Mouse (Mus musculus): ENCODE results near the gene Fam167b. TPM values are rescaled to one million over a fixed set of nuclear protein-coding genes. Genes with fewer than 3 reads are reported as not detected.

The Fam167b gene
- polyA plus RNA-seq, 1 experiment: 27.2 TPM

- WGBS: 67% methylated on average over 13 of the region's 13 CpGs
- TF ChIP-seq POLR2A (IDR thresholded peaks at IDR 0.05; ENCODE audit: low read depth, low read length) (no peak), CTCF (conservative IDR thresholded peaks at IDR 0.05; ENCODE audit: insufficient read depth, insufficient read length, low read depth, low read length) (no peak)
- no peaks in the 10 kb centered on the region for H3K27me3 ChIP-seq (replicated peaks; ENCODE audit: control insufficient read depth, insufficient read depth, low read length)
- H3K36me3 ChIP-seq (ENCODE audit: control insufficient read depth, insufficient read depth, low read length): no peaks in the 10 kb centered on the region
- H3K4me1 ChIP-seq (ENCODE audit: control insufficient read depth, insufficient read depth, low read length): no peaks in the 10 kb centered on the region
- peak; percentile 68 for DNase-seq
- H3K4me3 ChIP-seq (ENCODE audit: insufficient read depth, low read depth, low read length): no peak overlapping the region
- H3K27ac ChIP-seq (ENCODE audit: insufficient read depth, low read depth, low read length): peak overlapping the region; percentile 79
Measured at GRCm38 (mm10) chr4:129572236-129573092, 5.9 kb downstream of the Fam167b start.

GRCm38 (mm10) chr4:129571551-129572084 lies 6.7 kb downstream of the Fam167b start:
- H3K4me3 ChIP-seq (ENCODE audit: insufficient read depth, low read depth, low read length): no peak overlapping the region
- H3K27ac ChIP-seq (ENCODE audit: insufficient read depth, low read depth, low read length): peak overlapping the region; percentile 79
- no peaks in the 10 kb centered on the region for H3K36me3 ChIP-seq (ENCODE audit: control insufficient read depth, insufficient read depth, low read length)
- TF ChIP-seq CTCF (conservative IDR thresholded peaks at IDR 0.05; ENCODE audit: insufficient read depth, insufficient read length, low read depth, low read length) (no peak), POLR2A (IDR thresholded peaks at IDR 0.05; ENCODE audit: low read depth, low read length) (no peak)
- WGBS: 85% methylated on average over 8 of the region's 8 CpGs
- H3K4me1 ChIP-seq (ENCODE audit: control insufficient read depth, insufficient read depth, low read length): no peaks in the 10 kb centered on the region
- H3K27me3 ChIP-seq (replicated peaks; ENCODE audit: control insufficient read depth, insufficient read depth, low read length): no peaks in the 10 kb centered on the region
- DNase-seq: no peak

- DNase-seq: no peak
- H3K36me3 ChIP-seq (ENCODE audit: control insufficient read depth, insufficient read depth, low read length): no peaks in the 10 kb centered on the region
- TF ChIP-seq POLR2A (IDR thresholded peaks at IDR 0.05; ENCODE audit: low read depth, low read length) (no peak), CTCF (conservative IDR thresholded peaks at IDR 0.05; ENCODE audit: insufficient read depth, insufficient read length, low read depth, low read length) (no peak)
- H3K4me3 ChIP-seq (ENCODE audit: insufficient read depth, low read depth, low read length): no peak overlapping the region
- WGBS: 88% methylated on average over 6 of the region's 6 CpGs
- no peaks in the 10 kb centered on the region for H3K4me1 ChIP-seq (ENCODE audit: control insufficient read depth, insufficient read depth, low read length)
- H3K27ac ChIP-seq (ENCODE audit: insufficient read depth, low read depth, low read length): no peak overlapping the region
- H3K27me3 ChIP-seq (replicated peaks; ENCODE audit: control insufficient read depth, insufficient read depth, low read length): no peaks in the 10 kb centered on the region
Measured at GRCm38 (mm10) chr4:129570028-129570427, 8.3 kb downstream of the Fam167b start.

GRCm38 (mm10) chr4:129568366-129568765 lies 10.0 kb downstream of the Fam167b start:
- Histone ChIP-seq H3K27ac (ENCODE audit: insufficient read depth, low read depth, low read length) (no peak overlapping the region), H3K4me1 (ENCODE audit: control insufficient read depth, insufficient read depth, low read length) (no peaks in the 10 kb centered on the region), H3K36me3 (ENCODE audit: control insufficient read depth, insufficient read depth, low read length) (no peaks in the 10 kb centered on the region), H3K4me3 (ENCODE audit: insufficient read depth, low read depth, low read length) (no peak overlapping the region), H3K27me3 (replicated peaks; ENCODE audit: control insufficient read depth, insufficient read depth, low read length) (no peaks in the 10 kb centered on the region)
- DNase-seq: no peak
- 92% methylated on average over 7 of the region's 7 CpGs for WGBS
- no peak for TF ChIP-seq CTCF (conservative IDR thresholded peaks at IDR 0.05; ENCODE audit: insufficient read depth, insufficient read length, low read depth, low read length)
- TF ChIP-seq POLR2A (IDR thresholded peaks at IDR 0.05; ENCODE audit: low read depth, low read length): no peak

GRCm38 (mm10) chr4:129565139-129565538 lies 13.2 kb downstream of the Fam167b start:
- 87% methylated on average over 6 of the region's 6 CpGs for WGBS
- Histone ChIP-seq H3K4me1 (ENCODE audit: control insufficient read depth, insufficient read depth, low read length) (no peaks in the 10 kb centered on the region), H3K36me3 (ENCODE audit: control insufficient read depth, insufficient read depth, low read length) (no peaks in the 10 kb centered on the region), H3K4me3 (ENCODE audit: insufficient read depth, low read depth, low read length) (no peak overlapping the region), H3K27ac (ENCODE audit: insufficient read depth, low read depth, low read length) (no peak overlapping the region), H3K27me3 (replicated peaks; ENCODE audit: control insufficient read depth, insufficient read depth, low read length) (no peaks in the 10 kb centered on the region)
- no peak for TF ChIP-seq POLR2A (IDR thresholded peaks at IDR 0.05; ENCODE audit: low read depth, low read length)
- DNase-seq: no peak

GRCm38 (mm10) chr4:129563718-129564117 lies 14.6 kb downstream of the Fam167b start:
- TF ChIP-seq POLR2A (IDR thresholded peaks at IDR 0.05; ENCODE audit: low read depth, low read length) (no peak), CTCF (conservative IDR thresholded peaks at IDR 0.05; ENCODE audit: insufficient read depth, insufficient read length, low read depth, low read length) (no peak)
- Histone ChIP-seq H3K36me3 (ENCODE audit: control insufficient read depth, insufficient read depth, low read length) (no peaks in the 10 kb centered on the region), H3K4me3 (ENCODE audit: insufficient read depth, low read depth, low read length) (no peak overlapping the region), H3K27me3 (replicated peaks; ENCODE audit: control insufficient read depth, insufficient read depth, low read length) (no peaks in the 10 kb centered on the region), H3K27ac (ENCODE audit: insufficient read depth, low read depth, low read length) (no peak overlapping the region), H3K4me1 (ENCODE audit: control insufficient read depth, insufficient read depth, low read length) (no peaks in the 10 kb centered on the region)
- no peak for DNase-seq
- WGBS: 52% methylated on average over 8 of the region's 8 CpGs

- 75% methylated on average over 5 of the region's 5 CpGs for WGBS
- Histone ChIP-seq H3K27ac (ENCODE audit: insufficient read depth, low read depth, low read length) (no peak overlapping the region), H3K27me3 (replicated peaks; ENCODE audit: control insufficient read depth, insufficient read depth, low read length) (no peaks in the 10 kb centered on the region), H3K4me3 (ENCODE audit: insufficient read depth, low read depth, low read length) (no peak overlapping the region), H3K36me3 (ENCODE audit: control insufficient read depth, insufficient read depth, low read length) (no peaks in the 10 kb centered on the region), H3K4me1 (ENCODE audit: control insufficient read depth, insufficient read depth, low read length) (peaks cover 4% of the 10 kb centered on the region; the same call in 1 of the 2 replicates)
- DNase-seq: no peak
- no peak for TF ChIP-seq POLR2A (IDR thresholded peaks at IDR 0.05; ENCODE audit: low read depth, low read length)
- TF ChIP-seq CTCF (conservative IDR thresholded peaks at IDR 0.05; ENCODE audit: insufficient read depth, insufficient read length, low read depth, low read length): no peak
Measured at GRCm38 (mm10) chr4:129561184-129561583, 17.2 kb downstream of the Fam167b start.

Data from kidney, adult 2 months (tissue).